Mouse (Mus musculus): ENCODE measurements around the gene Apoa5. TPM values are rescaled to one million over a fixed set of nuclear protein-coding genes. Genes with fewer than 3 reads are reported as not detected.

Apoa5 gene
- total RNA-seq (2021) = under 1 TPM in 1 of 2 experiments, not detected in 1; 0.18 TPM
- long read RNA-seq, experiment 1 = 0 reads
- long read RNA-seq, experiment 2 = 0 reads

GRCm38 (mm10) chr9:46268343-46268873 is at the start of gene Apoa5:
Apoa5 (plus strand) TSS chr9:46268633.
- no peak for DNase-seq
- intact Hi-C loops (cut with DNase I) = no loop called here

GRCm38 (mm10) chr9:46223090-46223489 is 45.3 kb upstream of the Apoa5 start:
- DNase-seq = no peak
- intact Hi-C loops (cut with DNase I) = no loop called here

- intact Hi-C loops (cut with DNase I) = no loop called here
Observed at GRCm38 (mm10) chr9:46224101-46224500, 44.3 kb upstream of the Apoa5 start.

GRCm38 (mm10) chr9:46224945-46225660 is 43.3 kb upstream of the Apoa5 start:
- DNase-seq = no peak
- intact Hi-C loops (cut with DNase I) = no loop called here

More at GRCm38 (mm10) chr9:46224101-46224500, 44.3 kb upstream of the Apoa5 start:
- no peak for DNase-seq

- DNase-seq = no peak
- intact Hi-C loops (cut with DNase I) = no loop called here
Observed at GRCm38 (mm10) chr9:46227064-46227614, 41.3 kb upstream of the Apoa5 start.

- intact Hi-C loops (cut with DNase I) = no loop called here
- no peak for DNase-seq
Observed at GRCm38 (mm10) chr9:46228491-46228890, 39.9 kb upstream of the Apoa5 start, which contains the start of gene Apoa1. Apoa1 (plus strand) TSS chr9:46228580.

GRCm38 (mm10) chr9:46229573-46230449 is 38.6 kb upstream of the Apoa5 start:
- peak; percentile 60 to 71 for DNase-seq
- intact Hi-C loops (cut with DNase I) = loop anchor here (2.0 kb wide), 1 partner anchor 17 kb away; no protein-coding TSS in a partner anchor

- DNase-seq = no peak
- intact Hi-C loops (cut with DNase I) = loop anchor here (2.0 kb wide), 1 partner anchor 16 kb away; no protein-coding TSS in a partner anchor
Observed at GRCm38 (mm10) chr9:46230450-46230975, 37.9 kb upstream of the Apoa5 start.

- DNase-seq = no peak
- intact Hi-C loops (cut with DNase I) = no loop called here
Observed at GRCm38 (mm10) chr9:46235196-46235595, 33.2 kb upstream of the Apoa5 start.

- no peak for DNase-seq
- intact Hi-C loops (cut with DNase I) = no loop called here
Observed at GRCm38 (mm10) chr9:46235596-46235648, 33.0 kb upstream of the Apoa5 start, which contains the start of gene Apoc3. Apoc3 (minus strand) TSS chr9:46235636.

- no peak for DNase-seq
- intact Hi-C loops (cut with DNase I) = no loop called here
Observed at GRCm38 (mm10) chr9:46235649-46236048, 32.8 kb upstream of the Apoa5 start.

GRCm38 (mm10) chr9:46238850-46239249 is 29.6 kb upstream of the Apoa5 start:
- no peak for DNase-seq
- intact Hi-C loops (cut with DNase I) = no loop called here

GRCm38 (mm10) chr9:46240526-46241153 is 27.8 kb upstream of the Apoa5 start, which contains the start of gene Apoa4:
Apoa4 (plus strand) TSS chr9:46240696.
- intact Hi-C loops (cut with DNase I) = no loop called here

GRCm38 (mm10) chr9:46241818-46242217 is 26.6 kb upstream of the Apoa5 start:
- intact Hi-C loops (cut with DNase I) = no loop called here

More at GRCm38 (mm10) chr9:46240526-46241153, 27.8 kb upstream of the Apoa5 start, which contains the start of gene Apoa4:
- no peak for DNase-seq

GRCm38 (mm10) chr9:46243122-46243521 is 25.3 kb upstream of the Apoa5 start:
- no peak for DNase-seq
- intact Hi-C loops (cut with DNase I) = no loop called here

More at GRCm38 (mm10) chr9:46241818-46242217, 26.6 kb upstream of the Apoa5 start:
- DNase-seq = no peak

- DNase-seq = no peak
- intact Hi-C loops (cut with DNase I) = no loop called here
Observed at GRCm38 (mm10) chr9:46243584-46243983, 24.8 kb upstream of the Apoa5 start.

GRCm38 (mm10) chr9:46246752-46247324 is 21.6 kb upstream of the Apoa5 start:
- intact Hi-C loops (cut with DNase I) = loop anchor here (1.0 to 2.0 kb wide), 2 partner anchors 16 to 244 kb away; no protein-coding TSS in a partner anchor
- peak in 1 of 2 experiments; percentile 38 for DNase-seq

- no peak for DNase-seq
- intact Hi-C loops (cut with DNase I) = no loop called here
Observed at GRCm38 (mm10) chr9:46256177-46256576, 12.3 kb upstream of the Apoa5 start.

- DNase-seq = no peak
- intact Hi-C loops (cut with DNase I) = no loop called here
Observed at GRCm38 (mm10) chr9:46256658-46257385, 11.6 kb upstream of the Apoa5 start.
